Mouse (Mus musculus) midbrain, embryonic 14.5 days (tissue): ENCODE results near the gene Bcat1. TPM values are rescaled to one million over a fixed set of nuclear protein-coding genes. Genes with fewer than 3 reads are reported as not detected.
A peak's percentile ranks its signal among the peaks of the same experiment; 100 is the strongest.

Experiments used
- ATAC-seq: fragments of 200-750 bp; cut with Nextera tagmentation; 2 replicates; pipeline ENCODE4 v1.8.0; 2017; ENCODE audit warnings: moderate number of reproducible peaks, moderate library complexity; ENCODE audit not compliant: low FRiP score, low TSS enrichment
- DNase-seq: peaks from one replicate; pipeline ENCODE4 v3.0.0-alpha.2; 2015
- H3K27ac ChIP-seq: fragments of 300-500 bp; sonication (generic); replicated peaks from 2 replicates; pipeline ENCODE4 v1.5.1; 2014; ENCODE audit warnings: mild to moderate bottlenecking, low read depth, low read length, moderate library complexity
- H3K27me3 ChIP-seq: fragments of 300-500 bp; sonication (generic); 2 replicates; pipeline ENCODE4 v1.6.1; 2014; ENCODE audit warnings: low read length, control low read depth, mixed read lengths; ENCODE audit not compliant: control insufficient read depth, insufficient read depth
- H3K36me3 ChIP-seq: fragments of 300-500 bp; sonication (generic); 2 replicates; pipeline ENCODE4 v1.6.1; 2014; ENCODE audit warnings: low read length, control low read depth; ENCODE audit not compliant: control insufficient read depth, insufficient read depth
- H3K4me1 ChIP-seq: fragments of 300-500 bp; sonication (generic); 2 replicates; pipeline ENCODE4 v1.6.1; 2014; ENCODE audit warnings: mild to moderate bottlenecking, antibody characterized with exemption, low read length, control low read depth; ENCODE audit not compliant: control insufficient read depth, insufficient read depth
- H3K4me2 ChIP-seq: fragments of 300-500 bp; sonication (generic); 2 replicates; pipeline ENCODE4 v1.6.1; 2014; ENCODE audit warnings: mild to moderate bottlenecking, low read length, moderate library complexity
- H3K4me3 ChIP-seq: fragments of 300-500 bp; sonication (generic); replicated peaks from 2 replicates; pipeline ENCODE4 v1.5.1; 2014; ENCODE audit warnings: low read depth, low read length
- H3K9ac ChIP-seq: fragments of 300-500 bp; sonication (generic); replicated peaks from 2 replicates; pipeline ENCODE4 v1.6.1; 2014; ENCODE audit warnings: mild to moderate bottlenecking, low read length, moderate library complexity
- H3K9me3 ChIP-seq: fragments of 300-500 bp; sonication (generic); 2 replicates; pipeline ENCODE4 v1.6.1; 2016; ENCODE audit warnings: low read length, control low read depth, mixed read lengths; ENCODE audit not compliant: control insufficient read depth
- WGBS: fragments of 180-500 bp; shearing (Covaris S2); extraction: QIAGEN DNeasy Blood & Tissue Kit; methylation state at CpG from one replicate; pipeline ENCODE4 v1.1.7; 2014; 5-methylcytosine and 5-hydroxymethylcytosine counted together
- polyA plus RNA-seq: library from polyadenylated mRNA; unstranded; fragments of >200 nt; fragmentation: Nextera tagmentation; extraction: Ambion mirVana; gene quantifications from 2 replicates; pipeline ENCODE4 v1.2.1, GENCODE M21; 2014

Bcat1 gene
- polyA plus RNA-seq, 1 experiment from 2014 or later: 117 TPM

DNA sequence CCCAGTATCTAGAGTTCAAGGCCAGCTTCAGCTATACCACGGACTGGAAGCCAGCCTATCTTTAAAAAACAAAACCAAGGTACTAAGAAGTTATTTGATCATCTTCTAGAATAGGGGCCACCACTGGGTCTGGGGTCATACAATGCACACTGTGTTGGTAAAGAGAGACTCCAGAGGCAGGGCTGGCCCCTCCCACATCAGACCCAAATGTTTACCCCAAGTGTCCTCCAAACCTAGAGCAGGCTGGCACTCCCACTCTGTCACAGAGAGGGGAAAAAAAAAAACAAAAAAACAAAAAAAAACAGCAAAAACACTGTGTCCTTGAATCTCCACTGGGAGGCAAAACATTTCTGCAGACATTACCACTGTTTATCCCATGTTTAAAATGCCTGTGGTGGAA lies 38.4 kb downstream of the Bcat1 start:
- 89% methylated on average over 1 of the region's 1 CpGs for WGBS
- Histone ChIP-seq H3K27me3 (no peaks in the 10 kb centered on the region), H3K4me3 (no peak overlapping the region), H3K36me3 (peaks cover 48% of the 10 kb centered on the region), H3K4me2 (no peak overlapping the region), H3K9me3 (no peaks in the 10 kb centered on the region), H3K4me1 (peaks cover 13% of the 10 kb centered on the region; the same call in 1 of the 2 replicates), H3K27ac (no peak overlapping the region), H3K9ac (no peak overlapping the region)
- no peak for ATAC-seq
- DNase-seq: no peak

DNA sequence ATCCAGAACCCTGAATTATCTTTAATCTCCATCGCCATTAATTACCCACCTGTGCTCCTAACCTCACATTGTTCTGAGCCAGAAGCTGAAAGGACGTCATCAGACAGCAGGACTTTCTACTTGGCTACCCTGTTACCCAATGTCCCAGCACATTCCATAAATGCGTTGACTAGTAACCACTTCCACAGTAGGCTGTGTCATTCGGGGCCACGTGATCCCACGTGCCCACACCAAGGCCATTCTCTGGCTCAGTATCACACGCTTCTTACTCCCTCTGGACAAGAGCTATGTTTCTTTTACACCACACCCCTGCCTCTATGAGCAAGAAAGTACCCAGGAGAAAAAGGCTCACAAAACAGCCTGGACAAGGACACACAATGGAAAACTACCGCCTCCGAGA lies 40.6 kb downstream of the Bcat1 start:
- Histone ChIP-seq H3K9me3 (no peaks in the 10 kb centered on the region), H3K4me3 (no peak overlapping the region), H3K36me3 (peaks cover 65% of the 10 kb centered on the region), H3K9ac (no peak overlapping the region), H3K4me1 (peaks cover under 1% of the 10 kb centered on the region; the same call in 1 of the 2 replicates), H3K27me3 (no peaks in the 10 kb centered on the region), H3K4me2 (no peak overlapping the region), H3K27ac (no peak overlapping the region)
- ATAC-seq: no peak
- DNase-seq: no peak
- WGBS: 92% methylated on average over 9 of the region's 9 CpGs

DNA sequence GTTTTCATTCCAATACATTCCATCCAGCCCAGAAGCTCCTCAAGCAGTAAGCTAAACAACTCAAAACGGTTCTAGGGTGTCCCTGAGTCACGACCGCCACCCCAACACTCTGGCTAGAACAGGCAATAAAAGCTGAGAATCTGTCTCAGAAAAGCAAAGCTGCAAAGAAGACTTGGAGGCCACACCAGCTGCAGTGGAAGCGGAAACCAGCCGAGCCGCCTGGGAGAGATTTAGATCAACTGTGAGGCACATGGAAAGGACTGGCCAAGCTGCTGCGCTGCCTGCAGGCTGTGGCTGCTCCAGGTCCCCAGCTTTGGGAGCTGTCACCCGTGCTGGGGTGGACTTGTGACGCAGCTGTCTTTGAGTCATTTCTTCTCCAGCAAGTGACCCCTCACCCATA lies 45.4 kb downstream of the Bcat1 start:
- DNase-seq (no peak), ATAC-seq (no peak)
- H3K9ac ChIP-seq: no peak overlapping the region
- H3K9me3 ChIP-seq: no peaks in the 10 kb centered on the region
- WGBS: 92% methylated on average over 9 of the region's 9 CpGs
- no peaks in the 10 kb centered on the region for H3K27me3 ChIP-seq
- peaks cover 55% of the 10 kb centered on the region for H3K36me3 ChIP-seq
- no peak overlapping the region for H3K4me3 ChIP-seq
- no peaks in the 10 kb centered on the region for H3K4me1 ChIP-seq
- no peak overlapping the region for H3K4me2 ChIP-seq
- no peak overlapping the region for H3K27ac ChIP-seq

DNA sequence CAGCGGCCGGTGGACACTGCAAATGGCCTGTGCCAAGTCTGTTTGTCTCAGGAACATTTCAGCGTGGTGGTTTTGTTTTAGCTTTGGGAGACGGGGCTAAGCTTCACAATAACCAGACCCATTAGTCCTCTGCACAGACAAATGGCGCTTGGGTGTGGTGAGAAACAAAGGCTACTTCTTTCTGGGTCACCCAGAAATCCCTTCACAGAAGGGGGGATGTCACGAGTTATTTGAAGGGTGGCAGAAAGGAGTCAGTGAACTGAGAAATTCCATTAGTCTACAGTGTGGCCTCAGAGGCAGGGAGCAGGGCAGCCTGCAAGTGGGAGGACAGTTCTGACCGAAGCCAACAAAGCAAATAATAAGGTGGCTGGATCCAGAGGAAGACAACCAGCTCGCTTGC lies 52.0 kb downstream of the Bcat1 start:
- WGBS: 30% methylated on average over 8 of the region's 8 CpGs
- peaks cover 58% of the 10 kb centered on the region for H3K36me3 ChIP-seq
- no peaks in the 10 kb centered on the region for H3K27me3 ChIP-seq
- no peaks in the 10 kb centered on the region for H3K4me1 ChIP-seq
- no peak overlapping the region for H3K9ac ChIP-seq
- H3K4me3 ChIP-seq: no peak overlapping the region
- H3K4me2 ChIP-seq: no peak overlapping the region
- ATAC-seq (no peak), DNase-seq (no peak)
- H3K27ac ChIP-seq: no peak overlapping the region
- peaks cover 3% of the 10 kb centered on the region; the same call in 1 of the 2 replicates for H3K9me3 ChIP-seq

DNA sequence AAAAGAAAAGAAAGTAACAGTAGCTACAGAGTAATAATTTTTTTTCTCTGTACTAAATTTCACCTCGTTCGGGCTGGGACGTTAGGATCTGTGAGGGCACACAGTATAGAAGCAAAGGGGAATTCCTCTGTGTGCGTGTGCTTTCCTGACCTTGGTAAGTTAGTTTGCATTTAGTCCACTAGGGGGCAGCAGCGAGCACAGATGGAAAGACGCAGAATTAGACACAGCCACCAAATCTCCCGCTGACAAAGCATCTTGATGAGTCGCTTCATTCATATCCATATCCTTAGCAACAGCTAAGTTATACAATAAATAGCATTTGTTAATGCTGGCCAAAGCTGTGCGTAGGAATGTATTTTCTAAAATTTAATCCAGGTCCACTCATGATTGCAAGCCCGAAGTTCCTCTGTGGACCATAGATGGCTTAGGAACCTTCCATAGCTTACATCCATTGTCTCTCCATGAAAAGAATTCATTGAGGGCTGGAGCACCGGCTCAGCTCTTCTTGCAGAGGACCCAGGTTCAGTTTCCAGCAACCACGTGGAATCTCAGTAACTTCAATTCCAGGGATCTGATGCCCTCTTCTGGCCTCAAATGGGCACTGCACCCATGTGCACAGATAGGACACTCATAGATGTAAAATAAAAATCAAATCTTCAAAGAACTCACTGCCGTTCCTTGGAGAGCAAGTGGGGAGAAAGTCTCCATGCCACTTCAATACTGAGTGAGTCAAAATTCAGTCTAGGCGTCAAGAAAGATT lies 52.8 kb downstream of the Bcat1 start:
- H3K27ac ChIP-seq: no peak overlapping the region
- no peaks in the 10 kb centered on the region for H3K27me3 ChIP-seq
- H3K4me3 ChIP-seq: no peak overlapping the region
- H3K4me1 ChIP-seq: no peaks in the 10 kb centered on the region
- ATAC-seq: no peak
- H3K9me3 ChIP-seq: peaks cover 3% of the 10 kb centered on the region; the same call in 1 of the 2 replicates
- H3K9ac ChIP-seq: no peak overlapping the region
- 84% methylated on average over 14 of the region's 14 CpGs for WGBS
- DNase-seq: peak; percentile 75
- no peak overlapping the region for H3K4me2 ChIP-seq
- peaks cover 60% of the 10 kb centered on the region for H3K36me3 ChIP-seq

DNA sequence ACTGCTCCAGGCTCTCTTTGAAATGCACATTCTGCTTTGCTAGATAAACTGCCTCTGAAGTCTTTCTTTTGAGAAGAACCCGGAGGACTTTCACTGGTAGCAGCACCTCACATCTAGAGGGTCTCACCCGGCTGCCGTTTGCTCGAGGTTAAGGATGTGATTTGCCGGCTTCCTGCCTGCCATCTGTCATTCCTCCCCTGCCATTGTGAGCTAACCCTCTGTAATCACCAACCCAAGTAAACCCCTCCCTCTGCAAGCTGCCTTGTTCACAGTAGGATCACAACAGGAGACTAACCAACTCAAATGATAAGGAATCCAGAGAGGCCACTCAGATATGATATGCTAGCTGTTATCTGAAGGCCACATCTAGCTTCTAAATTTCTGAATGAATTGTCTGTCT lies 53.6 kb downstream of the Bcat1 start:
- no peak for ATAC-seq

DNA sequence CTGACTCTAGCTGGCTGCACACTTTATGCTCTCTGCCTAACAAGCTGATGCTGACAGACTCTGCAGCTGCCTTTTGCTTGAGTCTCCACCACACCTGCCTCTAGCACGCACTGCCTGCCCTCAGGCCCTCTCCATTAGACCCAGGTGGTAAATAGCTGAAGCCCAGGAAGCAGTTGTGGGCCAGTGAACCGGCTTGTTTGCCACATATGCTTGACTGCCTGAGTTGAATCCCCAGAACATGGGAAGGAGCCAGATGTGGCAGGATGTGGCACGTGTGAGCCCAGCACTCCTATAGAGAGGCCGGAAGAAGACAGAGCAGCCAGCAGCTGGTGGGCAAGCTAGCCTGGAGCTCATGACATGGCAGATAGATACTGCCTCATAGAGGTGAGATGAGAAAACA lies 55.4 kb downstream of the Bcat1 start:
- ATAC-seq (no peak), DNase-seq (no peak)
- Histone ChIP-seq H3K4me1 (no peaks in the 10 kb centered on the region), H3K27me3 (no peaks in the 10 kb centered on the region), H3K9ac (no peak overlapping the region), H3K4me2 (no peak overlapping the region), H3K4me3 (no peak overlapping the region), H3K9me3 (peaks cover 3% of the 10 kb centered on the region; the same call in 1 of the 2 replicates), H3K36me3 (peaks cover 74% of the 10 kb centered on the region), H3K27ac (no peak overlapping the region)
- WGBS: 93% methylated on average over 4 of the region's 4 CpGs

More for the DNA sequence above, 53.6 kb downstream of the Bcat1 start:
- no peak overlapping the region for H3K27ac ChIP-seq
- H3K27me3 ChIP-seq: no peaks in the 10 kb centered on the region
- H3K4me2 ChIP-seq: no peak overlapping the region
- no peak overlapping the region for H3K4me3 ChIP-seq
- DNase-seq: no peak
- H3K4me1 ChIP-seq: no peaks in the 10 kb centered on the region
- peaks cover 3% of the 10 kb centered on the region; the same call in 1 of the 2 replicates for H3K9me3 ChIP-seq
- H3K36me3 ChIP-seq: peaks cover 68% of the 10 kb centered on the region
- 63% methylated on average over 5 of the region's 5 CpGs for WGBS
- H3K9ac ChIP-seq: no peak overlapping the region

DNA sequence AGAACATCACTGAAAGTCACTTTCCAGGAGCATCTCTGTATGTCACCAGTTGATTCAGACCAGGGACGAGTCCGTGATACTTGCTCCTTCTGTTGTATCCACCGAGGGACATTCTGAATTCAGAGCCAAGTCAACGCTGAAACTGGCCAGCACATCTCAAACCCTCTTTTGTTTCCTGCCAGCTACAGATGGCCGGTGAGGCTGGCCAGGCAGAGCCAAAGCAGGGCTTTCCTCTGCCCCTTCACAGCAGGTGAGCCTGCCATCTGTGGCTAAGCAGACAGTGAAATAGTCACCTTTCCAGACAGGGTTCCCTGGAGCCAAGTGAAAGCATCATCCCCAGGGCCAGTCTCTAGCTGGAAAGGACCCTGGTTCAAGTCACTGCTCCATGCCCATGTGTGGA lies 57.7 kb downstream of the Bcat1 start:
- no peaks in the 10 kb centered on the region for H3K4me1 ChIP-seq
- ATAC-seq (no peak), DNase-seq (no peak)
- no peak overlapping the region for H3K9ac ChIP-seq
- peaks cover 6% of the 10 kb centered on the region; the same call in 1 of the 2 replicates for H3K9me3 ChIP-seq
- no peak overlapping the region for H3K4me3 ChIP-seq
- WGBS: 92% methylated on average over 5 of the region's 5 CpGs
- no peak overlapping the region for H3K27ac ChIP-seq
- H3K4me2 ChIP-seq: no peak overlapping the region
- H3K27me3 ChIP-seq: no peaks in the 10 kb centered on the region
- peaks cover 81% of the 10 kb centered on the region for H3K36me3 ChIP-seq

DNA sequence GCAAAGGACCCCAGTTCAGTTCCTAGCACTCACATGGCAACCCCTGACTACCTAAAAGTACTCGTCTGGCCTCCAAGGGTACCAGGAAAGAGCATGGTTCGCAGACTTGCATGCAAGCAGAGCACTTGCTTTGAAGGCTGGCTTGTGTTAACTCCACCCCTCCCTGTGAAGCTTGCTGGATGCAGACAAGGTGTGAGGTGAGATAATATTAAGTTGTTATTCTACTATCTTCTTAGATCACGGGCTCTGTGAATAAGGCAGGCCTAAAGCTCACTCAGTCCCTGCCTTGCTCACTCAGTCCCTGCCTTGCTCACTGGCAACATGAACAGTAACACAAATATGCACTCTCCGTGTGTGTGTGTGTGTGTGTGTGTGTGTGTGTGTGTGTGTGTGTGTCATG lies 58.5 kb downstream of the Bcat1 start:
- Histone ChIP-seq H3K4me3 (no peak overlapping the region), H3K9ac (no peak overlapping the region), H3K4me2 (no peak overlapping the region), H3K4me1 (no peaks in the 10 kb centered on the region), H3K27ac (no peak overlapping the region), H3K9me3 (0 out of 2 replicates have a peak, but pooled peaks cover 4% of the 10 kb centered on the region), H3K36me3 (peaks cover 84% of the 10 kb centered on the region), H3K27me3 (no peaks in the 10 kb centered on the region)
- ATAC-seq (no peak), DNase-seq (no peak)
- WGBS: 93% methylated on average over 4 of the region's 4 CpGs
